Mouse (Mus musculus) embryonic fibroblast, embryonic 13.5 days (primary cell): Measurements from ENCODE around the gene Cd63. TPM values are rescaled to one million over a fixed set of nuclear protein-coding genes. Genes with fewer than 3 reads are reported as not detected.
A peak's percentile ranks its signal among the peaks of the same experiment; 100 is the strongest.

ENCODE experiments used
- H3K27ac ChIP-seq: 2 replicates; pipeline ENCODE4 v1.5.1; 2012; ENCODE audit warnings: low read length, control low read depth, inconsistent platforms; ENCODE audit not compliant: insufficient read depth
- H3K4me1 ChIP-seq: 2 replicates; pipeline ENCODE4 v1.6.1; 2011; ENCODE audit warnings: low read length; ENCODE audit not compliant: control insufficient read depth, insufficient read depth
- H3K4me3 ChIP-seq: 2 replicates; pipeline ENCODE4 v1.5.1; 2011; ENCODE audit warnings: mild to moderate bottlenecking, control low read depth, low read length; ENCODE audit not compliant: insufficient read depth
- CTCF ChIP-seq: IDR thresholded peaks from 2 replicates; pipeline ENCODE4 v1.5.1; 2011; ENCODE audit warnings: mild to moderate bottlenecking, control low read depth, low read length, moderate library complexity, borderline replicate concordance; ENCODE audit not compliant: insufficient read depth
- POLR2A ChIP-seq: IDR thresholded peaks from 2 replicates; pipeline ENCODE4 v1.6.1; 2011; ENCODE audit warnings: low read depth, mild to moderate bottlenecking, control low read depth, low read length, moderate library complexity
- polyA plus RNA-seq: library from polyadenylated mRNA; stranded (reverse); fragments of >200 nt; gene quantifications from 2 replicates; pipeline ENCODE4 v1.2.4, GENCODE M21; 2011; ENCODE audit warnings: low read depth; ENCODE audit not compliant: missing spikeins, insufficient read length

The Cd63 gene
- polyA plus RNA-seq, 1 experiment = 686 TPM

DNA sequence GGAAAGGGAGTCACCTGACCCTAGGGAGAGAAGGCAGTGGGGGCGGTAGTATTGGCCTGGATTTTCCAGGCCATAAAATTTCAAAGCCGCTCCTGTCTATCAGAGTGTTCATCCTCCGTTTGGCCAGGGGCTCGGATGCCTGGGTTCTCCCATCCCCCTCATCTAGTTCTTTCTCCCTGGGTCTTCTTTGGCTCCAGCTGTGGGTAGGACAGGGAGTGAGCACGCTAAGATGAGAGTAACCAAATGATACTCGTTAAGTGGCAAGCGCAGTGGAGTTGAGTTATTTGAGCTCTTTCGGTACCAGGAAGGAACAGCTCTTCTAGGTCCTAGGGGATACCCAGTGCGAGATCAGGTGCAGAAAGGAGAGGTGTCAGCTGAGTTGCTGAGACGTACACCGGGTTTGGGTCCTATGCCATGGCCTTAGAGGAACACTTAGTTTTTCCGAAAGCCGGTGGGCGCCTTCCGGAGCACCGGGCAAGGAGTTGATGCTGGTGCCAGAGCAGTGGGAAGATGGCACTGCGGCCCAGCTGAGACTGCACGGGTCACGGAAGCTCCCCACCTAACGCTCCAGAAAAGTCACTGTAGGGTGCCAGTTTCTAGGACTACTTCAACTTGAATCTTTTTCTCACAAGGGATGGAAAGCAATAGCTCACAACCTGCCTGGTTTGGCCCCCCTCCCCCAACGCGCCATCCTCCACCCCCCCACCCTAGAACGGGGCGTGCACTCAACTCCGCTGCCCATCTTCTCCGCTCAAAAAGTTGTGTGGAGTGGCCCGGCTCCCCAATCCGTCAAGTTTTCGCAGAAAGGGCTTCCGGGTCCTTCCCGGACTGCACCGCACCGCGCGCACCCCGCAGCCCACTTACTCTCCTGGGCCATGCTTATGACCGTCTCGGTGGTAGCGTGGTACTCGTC lies 10.2 kb upstream of the Cd63 start:
- H3K4me3 ChIP-seq = peak overlapping the region; percentile 81
- peaks cover 4% of the 10 kb centered on the region for H3K4me1 ChIP-seq
- TF ChIP-seq CTCF (no peak), POLR2A (peak; percentile 32; the same call in 1 of the 2 replicates)

DNA sequence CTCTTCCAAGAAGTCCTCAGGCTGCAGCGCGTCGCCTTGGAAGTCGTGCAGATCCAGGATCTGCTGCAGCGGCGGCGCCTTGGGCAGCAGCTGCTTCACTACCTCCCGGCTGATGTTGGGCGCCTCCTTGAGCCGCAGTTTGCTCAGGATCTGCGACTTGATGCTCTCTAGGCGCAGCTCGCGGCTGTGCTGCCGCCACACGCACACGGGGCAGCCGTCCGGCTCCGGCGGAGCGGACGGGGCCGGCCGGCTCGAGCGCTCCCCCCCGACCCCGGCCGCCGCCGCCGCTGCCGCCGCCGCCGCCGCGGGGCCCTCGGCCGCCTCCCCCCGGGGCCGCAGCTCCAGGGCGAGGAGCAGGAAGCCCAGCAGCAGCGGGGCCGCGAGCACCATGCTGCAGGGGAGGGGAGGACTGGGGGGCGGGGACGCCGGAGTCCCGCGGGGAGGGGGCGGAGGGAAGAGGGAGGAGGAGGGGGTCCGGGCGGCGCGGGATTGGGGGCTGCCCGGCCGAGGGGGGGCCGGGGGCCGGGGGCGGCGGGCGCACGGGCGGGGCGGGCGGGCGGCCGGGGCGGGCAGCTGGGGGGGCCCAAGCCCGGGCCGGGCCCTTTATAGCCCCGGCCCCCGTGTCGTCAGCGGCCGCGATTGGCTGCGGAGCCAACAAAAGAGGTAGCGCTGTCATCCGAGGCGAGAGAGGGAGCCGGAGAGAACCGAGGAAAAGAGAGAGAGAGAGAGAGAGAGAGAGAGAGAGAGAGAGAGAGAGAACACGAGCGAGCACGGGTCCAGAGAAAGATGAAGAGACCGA lies 9.3 kb upstream of the Cd63 start, which contains the start of gene Gdf11:
Gene Gdf11, minus strand, starts transcription at position 423 of the 799 bp plus-strand sequence.
- Histone ChIP-seq H3K4me3 (peak within 1 kb of the TSS; percentile 81), H3K4me1 (peaks cover 4% of the 10 kb centered on the region), H3K27ac (peak within 1 kb of the TSS; percentile 8)
- TF ChIP-seq POLR2A (peak; percentile 58), CTCF (no peak)

More for the DNA sequence above, 10.2 kb upstream of the Cd63 start:
- H3K27ac ChIP-seq = peak overlapping the region; percentile 8

DNA sequence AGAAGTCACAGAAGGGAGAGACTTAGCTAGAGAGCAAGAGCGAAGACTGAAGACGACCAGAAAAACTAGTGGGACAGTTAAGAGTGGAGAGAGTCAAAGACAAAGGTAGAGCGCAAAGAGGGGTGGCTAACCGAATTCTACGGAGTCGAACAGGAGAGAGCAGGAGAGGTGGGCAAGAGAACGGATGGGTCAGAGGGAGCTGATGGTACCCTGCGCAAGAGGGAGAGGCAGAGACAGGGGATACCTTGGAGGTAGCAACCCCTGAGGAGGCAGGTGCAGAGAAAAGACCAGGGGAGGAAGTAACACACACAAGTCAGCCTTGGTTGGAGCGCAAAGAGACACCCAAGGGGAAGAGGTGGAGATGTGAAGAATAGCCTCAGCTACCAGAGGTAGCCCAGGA lies 8.5 kb upstream of the Cd63 start:
- Histone ChIP-seq H3K4me1 (peaks cover 4% of the 10 kb centered on the region), H3K4me3 (peak overlapping the region; percentile 55), H3K27ac (no peak overlapping the region)
- TF ChIP-seq CTCF (no peak), POLR2A (no peak)

DNA sequence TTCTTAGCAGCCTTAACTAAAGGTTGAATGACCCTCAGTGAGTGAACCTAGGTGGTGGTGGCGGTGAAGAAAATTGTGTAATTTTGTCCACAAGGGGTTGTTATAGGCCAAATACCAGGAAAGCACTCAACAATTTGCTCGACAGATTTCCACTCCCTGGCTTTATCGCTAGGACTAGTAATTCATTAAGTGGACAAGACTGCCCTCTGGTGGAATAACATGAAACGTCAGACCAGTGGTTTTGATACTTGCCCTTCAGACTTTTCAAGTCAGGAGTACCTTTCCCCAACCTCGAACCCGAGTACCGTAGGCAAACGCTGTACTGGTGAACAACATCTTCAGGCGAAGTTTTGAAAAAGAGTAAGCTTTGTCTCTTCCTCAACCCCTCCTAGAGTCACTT lies 5.4 kb upstream of the Cd63 start:
- 0 out of 2 replicates have a peak, but pooled peaks cover 2% of the 10 kb centered on the region for H3K4me1 ChIP-seq
- TF ChIP-seq CTCF (no peak), POLR2A (no peak)
- H3K4me3 ChIP-seq = no peak overlapping the region
- H3K27ac ChIP-seq = no peak overlapping the region

DNA sequence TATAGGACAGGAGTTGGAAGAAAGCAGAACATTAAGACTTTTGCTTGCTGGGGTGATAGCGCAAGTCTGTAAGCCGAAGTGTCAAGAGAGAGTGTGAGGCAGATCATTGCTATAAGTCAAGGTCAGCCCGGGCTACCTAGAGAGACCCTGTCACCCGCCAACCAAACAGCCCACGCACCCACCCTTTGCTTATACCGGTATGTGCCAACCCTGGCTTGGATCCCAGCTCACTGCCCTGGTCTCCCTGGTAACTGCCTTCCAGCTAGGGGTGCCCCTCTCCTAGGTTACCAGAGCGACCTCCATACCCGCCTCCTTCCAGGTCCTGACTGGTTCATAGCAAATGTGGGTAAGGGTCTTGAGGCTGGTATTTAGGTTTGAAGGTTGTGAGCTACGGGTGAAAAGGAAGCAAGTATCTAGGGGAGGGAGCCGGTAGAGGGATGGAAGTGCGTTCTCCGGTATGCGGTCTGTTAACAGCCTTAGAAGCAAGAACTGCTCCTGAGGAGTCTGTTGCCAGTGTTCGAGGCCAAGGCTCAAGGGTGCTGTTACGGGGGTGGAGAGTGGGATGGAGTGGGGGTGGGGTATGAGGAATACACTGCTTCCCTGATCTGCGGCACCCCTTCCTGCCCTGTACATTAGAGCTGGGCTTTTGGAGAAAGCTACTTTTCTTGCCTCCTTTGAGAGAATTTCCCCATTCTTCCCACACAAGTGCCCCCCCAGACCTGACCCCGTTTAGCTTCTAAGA lies 4.7 kb upstream of the Cd63 start:
- TF ChIP-seq POLR2A (no peak), CTCF (no peak)

DNA sequence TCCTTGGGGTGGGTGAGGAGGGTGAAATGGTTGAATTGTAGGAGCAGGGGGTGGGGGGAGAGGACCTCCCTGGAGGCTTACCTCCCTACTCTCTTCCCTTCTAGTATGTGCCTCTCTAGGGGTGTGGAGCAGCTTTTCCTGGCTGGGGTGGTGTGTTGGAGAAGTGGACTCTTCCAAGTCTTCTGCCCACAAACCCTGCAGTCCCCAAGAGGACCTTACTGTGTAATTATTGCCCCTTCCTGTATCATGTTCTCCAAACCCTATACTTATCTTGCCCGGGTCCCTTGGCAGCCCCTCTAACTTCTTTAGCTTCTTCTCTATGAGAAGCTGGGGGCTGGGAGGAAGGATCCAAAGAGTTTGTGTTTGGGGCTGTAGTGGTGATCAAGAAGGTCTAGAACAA lies 4.0 kb upstream of the Cd63 start:
- Histone ChIP-seq H3K4me3 (no peak overlapping the region), H3K27ac (no peak overlapping the region), H3K4me1 (0 out of 2 replicates have a peak, but pooled peaks cover 2% of the 10 kb centered on the region)
- TF ChIP-seq CTCF (no peak), POLR2A (no peak)

More for the DNA sequence above, 4.7 kb upstream of the Cd63 start:
- Histone ChIP-seq H3K4me1 (0 out of 2 replicates have a peak, but pooled peaks cover 2% of the 10 kb centered on the region), H3K27ac (no peak overlapping the region), H3K4me3 (no peak overlapping the region)

DNA sequence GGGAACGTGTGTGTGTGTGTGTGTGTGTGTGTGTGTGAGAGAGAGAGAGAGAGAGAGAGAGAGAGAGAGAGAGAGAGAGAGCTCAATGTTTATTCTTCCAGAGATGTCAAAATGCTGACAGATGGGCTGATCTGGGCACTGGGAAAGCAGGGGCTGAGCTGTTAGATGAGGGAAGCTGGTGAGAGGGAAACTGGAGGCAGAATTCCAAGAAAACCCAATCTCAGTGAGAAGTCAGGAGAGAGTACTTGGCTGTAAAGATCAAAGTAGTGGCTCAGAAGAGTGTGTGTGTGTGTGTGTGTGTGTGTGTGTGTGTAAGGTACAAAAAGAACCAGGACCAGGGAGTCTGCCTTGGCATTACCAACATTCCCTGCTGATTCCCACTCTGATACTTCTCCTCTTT lies 3.3 kb upstream of the Cd63 start:
- H3K27ac ChIP-seq = no peak overlapping the region
- H3K4me3 ChIP-seq = no peak overlapping the region
- TF ChIP-seq POLR2A = no peak
- TF ChIP-seq CTCF = no peak
- H3K4me1 ChIP-seq = 0 out of 2 replicates have a peak, but pooled peaks cover 2% of the 10 kb centered on the region

DNA sequence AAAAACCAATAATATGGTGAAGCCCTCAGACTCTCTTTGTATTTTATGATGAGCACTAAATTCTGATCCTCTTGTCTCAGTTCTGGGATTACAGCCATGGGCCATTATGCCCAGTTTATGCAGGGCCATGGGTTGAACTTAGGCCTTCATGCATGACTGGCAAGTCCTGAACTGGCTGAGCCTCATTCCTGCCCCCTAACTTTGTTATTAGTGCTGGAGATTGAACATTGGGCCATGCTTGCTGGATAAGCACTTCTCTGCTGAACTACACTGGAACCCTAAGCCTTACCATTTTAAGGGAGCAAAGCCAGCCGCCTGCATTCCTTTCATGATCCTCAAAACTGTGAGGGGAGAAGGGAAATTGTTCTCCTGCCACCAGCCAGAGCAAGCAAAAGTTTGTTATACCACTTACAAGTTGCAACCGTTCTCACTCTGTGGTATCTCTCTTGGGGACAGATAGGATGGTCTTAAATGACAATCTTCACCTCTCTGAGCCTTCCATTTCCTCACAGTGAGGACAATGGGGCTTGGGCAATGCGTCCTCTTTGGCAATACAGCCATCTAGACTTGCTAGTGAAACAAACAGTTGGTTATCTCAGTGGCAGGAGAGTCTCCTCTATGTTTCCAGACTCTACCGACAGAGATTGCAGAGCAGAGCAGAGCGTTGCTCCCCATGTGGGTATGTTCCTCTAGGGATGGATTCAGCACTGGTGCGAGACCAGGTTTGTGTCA lies 864 bp upstream of the Cd63 start:
- TF ChIP-seq CTCF = no peak
- TF ChIP-seq POLR2A = no peak

More for the DNA sequence above, 864 bp upstream of the Cd63 start:
- H3K4me3 ChIP-seq = no peak overlapping the region
- no peak overlapping the region for H3K27ac ChIP-seq
- H3K4me1 ChIP-seq = 0 out of 2 replicates have a peak, but pooled peaks cover 2% of the 10 kb centered on the region
